Mouse (Mus musculus) urinary bladder, adult 2 months (tissue): ENCODE data around the gene Denr. TPM values are rescaled to one million over a fixed set of nuclear protein-coding genes. Genes with fewer than 3 reads are reported as not detected.
A peak's percentile ranks its signal among the peaks of the same experiment; 100 is the strongest.

Source experiments
- DNase-seq: peaks from one replicate; pipeline ENCODE4 v3.0.0; 2022; ENCODE audit warnings: low spot score
- polyA plus RNA-seq: library from polyadenylated mRNA; depleted of rRNA; stranded (reverse); fragments of >200 nt; gene quantifications from 2 replicates; pipeline ENCODE4 v1.2.3, GENCODE M21; 2012; rRNA removed

Gene Denr
- polyA plus RNA-seq, 1 experiment: 36.5 TPM

GRCm38 (mm10) chr5:123972453-123972852 lies 65.5 kb downstream of the Denr start:
- no peak for DNase-seq

- DNase-seq: peak; percentile 73
These were observed 66.6 kb downstream of the Denr start, which contains the start of gene Hip1r for GRCm38 (mm10) chr5:123973299-123974178. Gene Hip1r, plus strand, starts transcription at chr5:123973628.

- DNase-seq: no peak
These were observed 67.2 kb downstream of the Denr start for GRCm38 (mm10) chr5:123974179-123974485.

GRCm38 (mm10) chr5:123974616-123975111 lies 67.7 kb downstream of the Denr start:
- no peak for DNase-seq

GRCm38 (mm10) chr5:123975668-123976180 lies 68.7 kb downstream of the Denr start:
- DNase-seq: no peak

- DNase-seq: no peak
These were observed 70.3 kb downstream of the Denr start for GRCm38 (mm10) chr5:123977231-123977630.

- no peak for DNase-seq
These were observed 71.2 kb downstream of the Denr start for GRCm38 (mm10) chr5:123978131-123978530.

Other genes starting within 250 kb of the Denr start
- gene Clip1, start 222.6 kb upstream of the Denr start, polyA plus RNA-seq: 50.5 and 57.5 TPM in 2 replicates
- 45.2 and 46.8 TPM in 2 replicates for gene Zcchc8, start 186.1 kb upstream of the Denr start, polyA plus RNA-seq
- 87.0 and 89.6 TPM in 2 replicates for gene Rsrc2, start 157.8 kb upstream of the Denr start, polyA plus RNA-seq
- gene Kntc1, start 157.5 kb upstream of the Denr start, polyA plus RNA-seq: 0.99 and 1.6 TPM in 2 replicates
- gene Hcar2, start 41.7 kb upstream of the Denr start, polyA plus RNA-seq: 6.3 and 7.2 TPM in 2 replicates
- gene Hcar1, start 27.2 kb upstream of the Denr start, polyA plus RNA-seq: 8.4 and 9.0 TPM in 2 replicates
- gene Gm43518, start 20.2 kb downstream of the Denr start, polyA plus RNA-seq: 2.3 and 2.8 TPM in 2 replicates
- 10.9 and 15.4 TPM in 2 replicates for gene Ccdc62, start 23.5 kb downstream of the Denr start, polyA plus RNA-seq
- 53.9 and 54.0 TPM in 2 replicates for gene Hip1r, start 66.5 kb downstream of the Denr start, polyA plus RNA-seq
- gene Vps37b, start 125.1 kb downstream of the Denr start, polyA plus RNA-seq: 34.2 and 38.8 TPM in 2 replicates
- 2.2 and 3.8 TPM in 2 replicates for gene Abcb9, start 188.6 kb downstream of the Denr start, polyA plus RNA-seq
- 24.8 and 32.2 TPM in 2 replicates for gene Ogfod2, start 205.1 kb downstream of the Denr start, polyA plus RNA-seq
- gene Arl6ip4, start 208.9 kb downstream of the Denr start, polyA plus RNA-seq: 62.5 and 67.0 TPM in 2 replicates